Mouse (Mus musculus) cerebellum, adult (tissue): ENCODE measurements around the gene Frmd8.
"Not testable (repeated sequence)": the region's sequence is repeated elsewhere in the genome, so short reads cannot be mapped to it uniquely, and the experiment has no call there.

ENCODE experiments used
- ATAC-seq: cut with Nextera tagmentation; 2 replicates; pipeline ENCODE4 v1.9.2; 2017; ENCODE audit warnings: mild to moderate bottlenecking, moderate library complexity, mixed read lengths; ENCODE audit not compliant: insufficient number of reproducible peaks, low FRiP score, low TSS enrichment

Frmd8 gene

DNA sequence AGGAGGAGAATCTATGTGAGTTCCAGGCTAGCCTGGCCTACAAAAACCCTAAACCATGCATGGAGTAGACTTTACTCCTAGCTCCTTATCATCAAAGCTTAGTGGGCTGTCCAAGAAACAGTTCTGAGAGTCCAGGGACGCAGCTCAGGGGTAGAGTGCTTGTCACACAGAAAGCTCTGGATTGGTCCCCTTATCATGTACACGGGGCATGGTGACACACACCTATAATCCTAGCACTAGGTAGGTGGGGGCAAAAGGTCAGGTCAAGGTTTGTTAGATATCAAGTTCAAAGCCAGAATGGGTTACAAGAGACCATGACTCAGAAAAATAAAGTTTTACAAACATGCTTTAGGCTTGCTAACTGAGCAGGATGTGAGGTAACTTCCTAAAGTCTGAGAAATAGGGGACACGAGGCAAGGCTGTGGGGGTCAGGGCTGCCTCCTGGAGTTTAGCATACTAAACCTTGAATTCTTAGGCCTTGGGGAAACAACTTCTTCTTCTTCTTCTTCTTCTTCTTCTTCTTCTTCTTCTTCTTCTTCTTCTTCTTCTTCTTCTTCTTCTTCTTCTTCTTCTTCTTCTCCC is 12.3 kb upstream of the Frmd8 start:
- ATAC-seq, result no peak

DNA sequence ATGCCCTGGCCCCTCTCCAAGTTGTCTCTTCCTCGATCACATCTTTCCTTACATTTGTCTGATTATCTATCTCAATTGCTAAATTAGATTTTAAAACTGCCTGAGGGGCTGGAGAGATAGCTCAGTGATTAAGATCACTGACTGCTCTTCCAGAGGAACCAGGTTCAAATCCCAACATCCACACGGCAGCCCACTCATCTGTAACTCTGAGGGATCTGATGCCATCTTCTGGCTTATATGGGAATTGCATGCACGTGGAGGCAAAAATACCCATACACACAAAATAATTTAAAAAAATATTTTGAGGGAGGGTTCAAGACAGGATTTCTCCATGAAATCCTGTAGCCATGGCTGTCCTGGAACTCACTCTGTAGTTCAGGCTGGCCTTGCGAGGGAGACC is 10.8 kb upstream of the Frmd8 start:
- no peak for ATAC-seq

DNA sequence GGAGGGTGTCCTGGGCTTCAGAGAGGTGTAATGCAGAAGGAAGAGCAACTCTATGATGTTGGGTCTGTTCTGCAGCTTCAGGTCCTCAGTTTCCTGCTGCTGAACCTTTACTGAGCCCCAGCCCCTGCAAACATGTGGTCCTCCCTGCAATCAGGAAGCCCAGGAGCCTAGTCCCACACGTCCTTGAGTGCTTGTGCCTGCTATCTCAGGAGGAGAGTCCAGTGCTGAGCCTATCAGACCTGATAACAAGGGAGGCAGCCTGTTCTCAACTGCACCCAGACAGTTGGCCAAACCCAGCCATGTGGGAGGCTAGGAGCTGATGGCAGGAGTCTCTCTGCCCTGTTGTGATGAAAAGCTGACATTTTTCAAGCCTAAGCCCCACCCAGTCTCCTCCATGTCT is 8.9 kb upstream of the Frmd8 start:
- ATAC-seq, result no peak

DNA sequence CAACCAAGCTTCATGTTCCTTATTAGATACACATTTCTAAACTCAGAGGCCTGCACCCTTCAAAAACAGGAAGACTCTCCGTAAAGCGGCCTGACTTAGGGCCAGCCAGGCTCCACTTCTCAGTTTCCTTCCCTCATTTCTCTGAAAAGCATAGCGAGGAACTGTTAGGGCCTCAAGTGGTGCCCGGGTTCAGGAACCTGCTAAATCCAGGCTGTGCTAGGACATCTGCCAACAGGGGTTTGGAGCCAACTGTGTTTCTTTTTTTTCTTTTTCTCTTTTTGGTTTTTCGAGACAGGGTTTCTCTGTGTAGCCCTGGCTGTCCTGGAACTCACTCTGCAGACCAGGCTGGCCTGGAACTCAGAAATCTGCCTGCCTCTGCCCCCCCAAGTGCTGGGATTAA is 7.0 kb upstream of the Frmd8 start:
- ATAC-seq, result not testable (repeated sequence)

DNA sequence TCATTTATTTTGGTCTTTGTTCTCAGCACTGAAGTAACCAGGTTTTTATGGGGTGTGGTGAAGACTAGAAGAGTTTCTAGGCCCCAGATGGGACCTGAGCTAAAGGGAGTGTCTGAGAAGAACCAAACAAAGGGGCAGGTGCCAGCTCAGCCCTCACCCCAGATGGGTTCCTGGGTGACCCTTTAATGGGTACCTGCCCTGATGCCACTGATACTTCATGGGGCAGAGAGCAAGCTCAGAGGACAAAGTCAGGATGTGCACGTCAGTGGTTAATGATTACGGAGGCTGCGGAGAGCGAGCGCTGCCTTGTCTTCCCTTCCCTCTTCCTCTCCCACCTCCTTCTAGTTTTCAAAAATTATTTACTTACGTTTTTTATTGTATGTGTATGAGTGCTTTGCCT is 6.1 kb upstream of the Frmd8 start:
- ATAC-seq, result no peak

DNA sequence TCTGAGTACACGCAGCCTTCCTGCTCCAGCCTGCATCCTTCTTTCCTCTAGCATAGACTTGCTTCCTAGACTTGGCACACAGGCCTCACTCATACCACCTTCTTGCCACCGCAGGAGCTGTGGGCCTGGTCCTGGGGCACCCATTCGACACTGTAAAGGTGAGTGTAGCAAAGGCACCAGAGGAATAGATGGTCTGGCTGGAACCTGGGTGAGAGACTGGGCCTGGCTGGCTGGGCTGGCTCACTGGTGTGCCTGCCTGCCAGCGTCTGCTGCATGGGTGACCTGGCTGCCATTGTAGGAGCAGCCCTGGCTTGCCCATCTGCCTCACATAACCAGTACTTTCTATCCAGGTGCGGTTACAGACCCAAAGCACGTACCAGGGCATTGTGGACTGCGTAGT is 4.7 kb upstream of the Frmd8 start:
- ATAC-seq, result no peak

DNA sequence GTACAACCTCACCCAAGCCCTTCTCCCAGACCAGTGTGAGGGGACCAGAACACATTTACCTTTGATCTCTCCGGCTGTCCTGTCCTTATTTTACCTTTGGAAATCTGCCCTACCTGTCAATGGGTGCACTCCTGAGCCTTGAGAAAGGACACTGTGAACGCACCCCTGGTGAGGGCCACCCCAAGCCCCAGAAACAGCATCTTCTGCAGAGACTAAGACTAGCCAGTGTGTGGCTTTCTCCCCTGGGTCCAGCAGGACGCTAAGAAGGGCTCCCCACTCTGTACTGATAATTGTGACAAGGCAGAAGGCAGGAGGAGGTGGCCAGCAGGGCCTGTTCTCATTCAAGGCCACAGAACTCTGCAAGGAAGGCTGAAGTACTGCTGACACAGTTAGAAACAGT is 3.8 kb upstream of the Frmd8 start:
- ATAC-seq, result no peak

DNA sequence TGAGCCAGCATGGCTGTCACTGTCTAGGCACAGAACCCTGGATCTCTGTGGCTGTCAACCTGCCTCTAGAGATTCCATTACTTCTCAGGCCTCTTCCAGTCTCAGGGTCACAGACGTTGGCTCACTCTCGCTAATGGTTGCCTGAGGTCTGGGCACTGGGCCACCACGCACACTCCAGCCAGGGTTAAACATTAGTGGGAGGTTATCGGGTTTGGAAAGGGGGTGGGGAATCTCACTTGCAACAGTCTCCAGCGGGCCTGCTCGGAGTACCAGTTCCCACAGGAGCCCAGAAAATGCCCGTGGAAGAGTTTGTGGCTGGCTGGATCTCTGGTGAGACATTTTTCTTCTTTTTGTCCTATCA is 3.3 kb upstream of the Frmd8 start:
- no peak for ATAC-seq

DNA sequence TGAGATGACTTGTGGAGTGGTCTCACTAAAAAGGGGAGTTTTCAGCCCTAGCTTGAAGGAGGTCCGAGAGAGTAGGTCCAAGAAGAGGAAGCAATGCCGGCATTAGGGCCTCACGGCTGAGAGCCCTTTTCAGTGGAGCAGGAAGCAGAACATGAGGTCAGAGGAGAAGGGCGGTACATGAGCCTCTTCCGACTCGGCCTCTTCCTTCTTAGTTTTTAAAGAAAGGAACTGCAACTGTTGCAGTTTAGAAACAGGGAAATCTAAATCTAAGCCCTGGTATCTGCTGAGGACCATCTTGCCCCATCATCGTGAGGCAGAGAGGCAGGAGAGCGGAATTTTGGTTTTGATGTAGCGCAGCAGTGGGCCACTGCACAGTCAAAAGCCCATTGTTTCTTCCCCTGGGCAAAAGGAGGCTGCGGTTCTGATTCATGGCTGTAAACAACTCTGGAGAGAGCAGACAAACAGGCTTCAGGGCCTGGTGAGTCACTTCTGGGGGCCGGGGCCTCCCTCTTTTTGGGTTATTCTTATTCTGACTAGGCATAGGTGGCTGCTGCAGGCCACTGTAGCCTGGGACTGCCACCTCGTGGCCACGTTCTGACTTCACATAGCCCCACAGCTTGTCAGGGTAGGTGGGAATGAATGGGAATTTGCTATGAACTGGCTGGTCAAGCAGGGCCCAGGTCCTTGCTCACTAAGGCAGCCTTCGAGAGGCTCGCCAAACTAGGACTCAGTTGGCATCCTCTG is 2.7 kb upstream of the Frmd8 start, which contains the start of gene Slc25a45:
Gene Slc25a45, plus strand, starts transcription at position 191 of the 744 bp plus-strand sequence.
- peak; percentile 43; the same call in 1 of the 2 replicates for ATAC-seq

DNA sequence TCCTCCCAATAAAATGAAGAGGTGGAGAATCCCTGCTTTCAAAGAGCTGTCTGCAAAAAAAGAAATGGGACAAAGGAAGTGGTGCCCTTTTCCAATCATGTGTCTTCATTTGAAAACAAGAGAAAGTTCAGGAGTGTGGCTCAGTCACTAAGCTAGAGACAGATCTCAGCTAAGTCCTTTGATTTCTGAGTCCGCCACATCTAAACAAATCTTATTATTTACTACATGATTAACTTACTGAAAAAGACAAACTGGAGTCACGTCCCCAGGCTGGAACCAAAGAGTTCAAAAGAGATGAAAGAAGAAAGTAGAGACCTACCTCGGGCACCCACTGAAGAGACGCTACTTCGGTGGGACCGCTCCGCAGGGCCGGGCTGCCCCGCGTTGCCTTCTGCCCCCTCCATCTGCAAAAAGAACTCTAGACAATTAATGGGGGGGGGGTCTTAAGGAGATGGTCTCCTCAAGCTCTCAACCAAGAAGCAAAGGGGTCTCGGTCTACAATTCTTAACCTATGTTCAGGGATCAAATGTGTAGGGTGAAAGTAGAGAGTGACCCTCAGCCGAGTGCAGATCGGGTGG is 594 bp downstream of the Frmd8 start:
- ATAC-seq, result no peak

DNA sequence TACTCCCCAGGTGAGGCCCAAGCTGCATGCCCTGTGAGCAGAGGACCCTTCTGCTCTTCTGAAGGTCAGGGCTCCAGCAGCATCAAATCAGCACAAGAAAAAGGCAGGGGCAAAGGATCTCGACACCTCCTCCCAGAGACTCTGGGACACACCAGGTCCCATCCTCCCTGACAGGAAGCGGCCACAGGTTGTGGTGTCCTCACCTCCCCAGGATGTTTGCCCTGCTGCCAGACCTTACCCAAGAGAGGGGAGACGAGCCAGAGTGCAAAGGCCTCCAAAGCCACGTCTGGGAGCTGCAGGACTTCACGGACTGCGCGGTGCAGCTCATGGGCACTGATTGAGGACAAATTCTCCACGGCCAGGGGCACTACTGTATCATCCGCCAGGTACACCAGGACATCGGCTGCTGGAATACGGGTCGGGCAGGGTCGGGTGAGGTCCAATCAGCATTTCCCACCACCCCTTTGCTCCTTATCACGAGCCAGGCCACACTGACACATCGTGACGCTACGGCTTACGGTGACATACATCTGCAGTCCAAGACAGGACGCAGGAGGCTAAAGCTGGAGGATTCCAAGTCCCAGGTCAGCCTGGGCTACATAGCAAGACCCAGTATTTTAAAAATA is 2.0 kb downstream of the Frmd8 start:
- no peak for ATAC-seq

DNA sequence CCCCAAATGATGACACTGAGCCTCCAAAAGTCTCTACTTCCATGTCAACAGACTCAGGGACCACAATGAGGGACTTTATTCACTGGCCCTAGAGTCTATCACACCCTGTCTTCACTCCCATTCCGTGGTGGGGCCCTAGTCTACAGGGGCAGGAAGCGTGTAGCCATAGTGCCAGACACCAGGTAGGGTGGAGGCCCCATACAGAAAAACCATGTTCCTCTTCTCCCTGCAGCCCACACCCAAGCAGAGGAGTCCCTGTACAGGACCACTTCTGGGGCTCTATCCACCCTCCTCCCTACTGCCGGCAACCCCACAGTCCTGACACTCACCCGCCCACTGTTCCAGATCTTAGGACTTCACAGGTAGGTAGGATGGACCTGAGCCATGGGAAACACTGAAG is 2.5 kb downstream of the Frmd8 start:
- ATAC-seq, result no peak

DNA sequence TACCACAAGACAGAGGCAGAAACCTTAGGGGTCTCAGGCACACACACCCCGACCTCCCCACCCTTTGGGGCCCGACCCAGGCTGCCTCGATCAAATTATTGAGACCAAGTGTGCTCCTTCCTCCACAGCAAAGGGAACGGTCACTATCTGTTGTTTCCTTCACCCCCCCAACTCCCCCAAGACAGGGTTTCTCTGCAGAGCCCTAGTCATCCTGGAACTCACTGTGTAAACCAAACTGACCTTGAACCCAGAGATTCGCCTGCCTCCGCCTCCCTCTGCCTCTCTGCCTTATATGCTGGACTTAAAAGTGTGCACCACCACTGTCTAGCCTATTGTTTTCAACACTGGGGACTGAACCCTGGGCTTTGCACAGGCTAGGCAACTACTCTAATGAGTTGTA is 3.4 kb downstream of the Frmd8 start:
- ATAC-seq, result no peak

DNA sequence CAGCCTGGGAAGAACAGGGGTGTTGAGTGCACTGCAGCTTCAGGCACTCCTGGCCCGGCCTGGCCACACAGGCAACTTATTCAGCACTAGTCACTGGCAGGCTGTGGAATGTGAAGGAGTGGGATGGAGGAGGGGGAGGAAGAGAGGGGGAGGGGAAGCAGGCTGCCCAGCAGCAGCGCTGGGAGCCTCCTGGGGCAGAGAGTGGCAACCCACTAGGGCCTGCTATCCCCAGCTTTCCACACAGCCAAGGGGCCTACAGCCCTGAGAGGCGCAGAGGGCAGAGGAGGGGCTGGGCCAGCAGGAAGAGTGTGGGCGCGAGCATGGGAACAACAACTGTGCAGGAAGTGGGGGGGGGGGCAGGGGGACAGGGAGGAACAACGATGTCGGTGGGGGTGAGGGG is 3.8 kb downstream of the Frmd8 start:
- ATAC-seq, result no peak

DNA sequence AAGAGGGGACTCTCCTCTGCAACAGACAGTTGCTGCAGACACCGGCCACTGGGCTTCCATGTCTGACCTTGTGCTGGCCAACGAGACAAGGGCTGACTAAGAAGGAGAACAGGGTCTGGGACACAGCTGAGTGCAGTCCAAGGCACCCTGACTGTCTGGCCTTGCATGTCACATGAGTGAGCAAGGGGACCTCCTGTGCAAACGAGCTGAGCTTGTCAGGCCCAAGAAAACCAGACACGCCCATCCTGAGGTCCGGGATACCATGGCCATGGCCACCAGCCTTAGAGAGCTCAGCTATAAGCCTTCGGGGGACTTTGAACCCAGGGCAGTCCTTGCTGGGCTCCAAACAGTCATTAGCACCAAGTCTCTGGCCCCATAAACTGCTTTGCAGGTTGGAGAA is 7.0 kb downstream of the Frmd8 start:
- ATAC-seq, result no peak

DNA sequence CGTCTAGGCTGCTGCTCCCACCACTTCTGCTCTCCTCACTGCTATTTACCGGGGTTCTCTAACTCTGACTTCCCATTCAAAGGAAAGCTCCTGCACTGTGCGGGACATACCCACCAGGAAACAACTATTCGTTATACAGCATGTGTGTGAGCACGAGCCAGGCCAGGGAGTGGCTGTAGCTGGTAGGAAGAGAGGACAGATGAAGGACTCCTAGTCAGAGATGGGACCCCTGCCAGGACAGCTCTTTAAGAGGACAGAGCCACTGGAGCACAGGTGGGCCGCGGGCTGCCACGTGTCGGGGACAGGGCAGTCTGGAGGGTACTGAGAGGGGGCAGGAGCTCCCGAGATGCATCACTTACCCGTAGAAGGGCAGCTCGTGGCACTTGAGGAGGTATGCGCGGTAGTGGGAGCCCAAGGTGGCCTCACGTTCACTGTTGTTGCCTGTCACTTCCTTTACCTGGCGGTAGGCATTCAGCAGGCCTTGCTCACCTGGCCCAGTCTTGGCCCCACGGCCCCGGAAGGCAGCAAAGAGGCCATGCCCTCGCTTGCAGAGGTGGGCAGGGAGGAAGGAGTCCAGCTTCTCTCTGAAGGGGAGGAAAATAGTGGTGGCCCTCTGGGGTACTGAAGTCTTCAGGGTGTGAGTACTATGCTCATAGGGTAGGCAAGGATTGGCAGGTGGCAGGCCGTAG is 10.2 kb downstream of the Frmd8 start:
- no peak for ATAC-seq

DNA sequence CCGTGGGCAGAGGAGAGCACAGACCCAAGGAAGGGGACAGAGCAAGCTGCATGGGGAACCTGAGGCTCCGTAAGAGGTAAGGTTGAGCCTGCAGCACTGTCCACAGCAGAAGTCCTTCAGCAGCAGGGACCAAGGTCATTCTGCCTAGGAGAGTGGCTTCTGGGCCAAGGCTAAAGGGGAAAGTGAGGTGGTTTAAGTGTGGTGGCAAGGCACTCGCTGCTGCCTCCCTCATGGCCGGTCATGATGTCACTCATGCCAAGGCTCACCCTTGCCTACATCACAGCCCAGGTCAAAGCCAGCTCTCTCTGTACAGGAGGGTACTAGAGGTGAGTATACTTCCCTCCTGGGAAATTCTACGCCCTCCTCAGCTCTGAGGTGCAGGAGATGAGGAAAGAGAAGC is 11.3 kb downstream of the Frmd8 start:
- no peak for ATAC-seq

DNA sequence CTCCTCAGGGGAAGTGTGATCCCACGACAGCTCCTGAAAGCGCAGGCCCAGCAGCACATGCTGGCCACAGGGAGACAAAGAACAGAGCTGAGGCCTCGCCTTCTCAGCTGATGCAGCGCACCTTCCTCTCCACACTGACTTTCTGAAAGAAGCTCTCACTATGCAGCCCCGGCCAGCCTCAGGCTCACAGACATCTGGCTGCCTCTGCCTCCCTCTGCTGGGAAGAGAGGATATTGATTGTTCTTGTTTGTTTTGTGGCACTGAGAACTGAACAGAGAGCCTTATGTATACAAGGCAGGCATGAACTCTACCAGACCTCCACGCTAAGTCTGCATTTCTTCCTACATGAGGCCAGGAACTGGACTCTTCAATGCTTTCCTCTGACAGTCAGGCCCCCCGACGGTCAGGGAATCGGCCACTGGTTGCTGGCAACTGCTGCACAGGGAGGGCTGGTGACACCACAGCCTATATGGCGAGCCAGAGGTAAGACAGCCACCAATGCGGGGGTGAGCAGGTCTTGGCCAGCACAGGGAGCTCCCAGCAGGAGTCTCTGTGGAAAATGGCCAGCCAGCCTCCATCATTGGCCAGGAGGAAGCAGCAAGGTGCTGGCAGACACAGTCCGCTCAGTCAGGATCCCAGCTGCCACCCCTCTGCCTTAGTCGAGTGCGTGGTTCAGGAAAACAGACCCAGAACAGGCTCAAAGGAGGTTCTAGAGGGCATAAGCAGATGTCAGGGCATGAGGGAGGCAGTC is 12.6 kb downstream of the Frmd8 start:
- ATAC-seq, result no peak

DNA sequence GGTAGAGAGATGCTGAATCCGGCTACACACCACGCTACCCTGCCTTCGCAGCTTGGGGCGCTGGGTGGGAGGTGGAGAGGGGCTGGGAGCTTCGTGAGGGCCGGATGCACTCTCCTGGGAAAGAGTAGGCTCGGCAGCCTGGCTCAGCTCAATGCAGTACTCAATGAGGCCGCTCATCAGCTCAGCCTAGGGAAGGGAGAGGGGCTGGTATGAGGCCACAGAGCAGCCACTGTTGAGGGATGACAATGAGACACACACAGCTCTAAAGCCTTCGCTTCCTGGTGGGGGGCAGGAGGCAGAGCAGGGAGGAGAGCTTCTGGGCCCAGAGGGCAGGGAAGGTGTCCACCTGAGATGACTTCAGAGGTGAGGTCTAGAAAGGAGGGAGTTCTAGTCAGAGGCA is 18.5 kb downstream of the Frmd8 start:
- ATAC-seq, result no peak

DNA sequence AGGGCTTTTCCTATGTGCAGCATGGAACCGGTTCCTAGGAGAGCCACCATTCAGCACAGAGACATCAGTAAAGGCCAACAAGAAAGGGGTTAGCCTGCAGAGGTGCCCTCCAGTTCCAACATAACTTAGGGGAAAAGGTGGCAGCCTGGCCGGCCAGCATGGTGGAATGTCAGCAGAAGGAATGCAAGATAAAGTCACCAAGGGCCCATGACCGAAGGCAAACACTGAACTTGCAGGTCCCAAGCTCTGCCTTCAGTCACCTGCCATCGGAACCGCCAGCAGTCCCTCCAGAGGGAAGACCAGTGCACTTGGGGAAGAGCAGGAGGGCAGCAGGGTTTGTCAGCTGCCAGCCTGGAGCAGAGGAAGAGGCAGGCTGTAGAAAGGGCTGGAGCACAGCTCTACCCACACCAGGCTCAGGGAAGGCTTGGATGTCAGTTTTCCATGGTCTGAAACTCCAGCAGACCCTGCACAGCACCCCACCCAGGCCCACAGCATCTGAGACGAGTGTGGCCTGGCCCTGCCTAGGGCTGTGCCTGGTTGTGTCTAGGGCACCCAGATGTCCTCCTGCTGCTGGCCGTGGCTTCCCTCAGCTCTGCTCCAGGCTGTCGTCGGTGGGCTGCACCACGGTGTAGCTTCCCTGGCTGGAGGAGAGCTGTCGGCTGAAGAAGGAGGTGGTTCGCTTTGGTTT is 22.9 kb downstream of the Frmd8 start:
- no peak for ATAC-seq
